Mouse (Mus musculus) CD8-positive naive resting alpha-beta T cell, adult 2 months (primary cell): ENCODE results near the gene Tfap2a.

Experiments used
- DNase-seq, 2 experiments: peaks; one replicate each; pipeline ENCODE4 v3.0.0; 2022; ENCODE audit warnings: low read depth in 2 of 2, low spot score in 2 of 2

The Tfap2a gene

DNA sequence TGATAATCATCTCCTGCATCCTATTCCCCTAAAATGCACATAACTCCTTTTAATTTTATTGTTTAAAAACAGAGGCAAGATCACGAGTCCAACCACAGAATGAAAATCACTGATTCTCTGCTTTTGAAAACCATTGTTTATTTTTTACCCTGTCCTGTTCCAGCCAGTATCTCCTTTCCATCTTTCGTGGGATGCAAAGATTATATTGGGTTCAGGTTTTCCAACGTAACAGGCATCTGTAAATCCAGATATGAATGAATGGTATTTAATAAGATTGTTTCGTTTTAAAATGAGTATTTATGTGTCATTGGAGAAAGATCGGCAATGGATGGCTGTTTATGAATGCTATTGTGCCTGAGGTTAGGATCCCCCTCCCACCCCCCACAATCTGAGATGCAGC lies 24.5 kb downstream of the Tfap2a start:
- DNase-seq = no peak

DNA sequence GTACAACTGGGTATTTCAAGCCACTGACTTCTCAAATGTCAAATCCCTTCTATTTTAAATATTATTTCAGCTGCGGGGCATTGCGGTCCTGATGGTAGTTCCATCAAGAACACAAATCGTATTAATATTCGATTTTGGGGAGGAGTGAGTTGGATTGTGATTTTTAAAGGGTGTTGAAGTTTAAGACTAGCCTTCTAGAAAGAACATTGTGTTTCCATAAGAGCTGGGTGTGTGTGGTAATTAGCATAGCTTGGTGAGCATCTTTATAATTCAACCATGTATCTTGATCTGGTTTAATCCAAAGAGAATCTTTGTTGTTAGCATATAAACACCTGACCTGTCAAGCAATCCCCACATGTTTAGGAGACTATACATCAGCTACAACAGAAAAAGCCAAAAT lies 24.9 kb downstream of the Tfap2a start:
- no peak for DNase-seq

DNA sequence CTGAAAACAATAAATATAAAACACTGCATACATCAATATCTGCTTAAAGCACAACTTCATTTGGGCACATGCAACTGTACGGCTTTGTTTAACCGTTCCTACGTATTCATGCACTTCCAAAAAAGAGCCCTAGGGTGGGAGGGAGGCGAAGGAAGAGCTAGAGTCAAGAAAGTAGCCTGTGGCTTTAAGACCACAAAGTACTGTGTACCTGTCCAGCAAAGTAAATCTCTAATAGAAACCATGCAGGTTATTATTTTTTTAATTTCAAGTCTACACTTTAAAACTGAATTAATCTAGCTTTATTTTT lies 25.7 kb downstream of the Tfap2a start:
- DNase-seq = no peak

DNA sequence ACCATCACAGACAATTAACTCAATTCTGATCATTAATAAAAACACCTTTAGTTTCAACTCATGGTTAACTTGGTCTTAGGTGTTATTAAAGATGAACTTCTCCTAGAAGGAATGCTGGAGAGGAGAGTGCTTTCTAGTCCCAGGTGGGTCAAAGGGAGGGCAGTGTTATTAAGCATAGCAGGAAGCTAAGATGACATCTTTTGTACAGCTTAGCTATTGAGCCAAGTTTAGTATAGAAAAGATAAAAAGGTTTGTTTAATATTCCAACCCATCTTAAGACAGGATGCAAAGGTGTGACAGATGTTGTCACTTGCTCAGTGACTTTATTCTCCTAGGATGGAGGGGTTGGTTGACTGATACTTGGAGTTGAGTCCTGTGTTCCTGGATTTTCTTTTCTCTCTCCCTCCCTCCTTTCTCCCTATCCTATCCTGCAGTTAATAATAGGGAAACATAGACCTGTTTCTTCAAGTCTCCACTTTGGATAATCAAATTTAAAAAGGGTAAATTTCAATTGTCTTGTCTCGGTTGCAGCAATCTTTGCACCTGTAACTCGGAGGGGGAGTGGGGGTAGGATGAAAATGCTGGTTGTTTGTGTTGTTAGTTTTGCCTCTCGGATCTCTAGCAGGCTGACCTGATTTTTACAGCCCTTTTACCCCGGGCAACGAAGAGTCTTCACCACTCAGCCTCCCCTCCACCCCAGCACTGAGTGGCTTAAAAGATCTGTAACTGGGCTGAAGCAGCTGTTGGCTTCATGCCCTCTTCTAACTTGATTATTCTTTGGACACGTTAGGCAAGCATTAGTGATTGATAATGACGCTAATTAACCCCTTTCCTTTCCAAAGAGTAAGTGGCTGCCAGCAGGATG lies 26.3 kb downstream of the Tfap2a start:
- DNase-seq = no peak

DNA sequence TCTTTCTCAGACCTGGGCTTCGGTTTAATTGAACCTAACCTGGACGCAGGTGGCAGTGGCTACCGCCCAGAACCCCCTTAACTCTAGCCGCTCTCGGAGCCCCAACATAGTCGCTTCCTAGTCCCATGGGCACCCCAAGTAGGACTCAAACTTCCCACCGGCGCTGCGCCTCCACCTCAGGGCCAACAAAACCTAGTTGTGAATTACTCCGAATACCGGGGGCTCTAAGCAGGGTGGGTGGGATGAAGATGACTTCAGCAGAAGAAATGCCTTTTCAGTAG lies 28.2 kb downstream of the Tfap2a start:
- no peak for DNase-seq

DNA sequence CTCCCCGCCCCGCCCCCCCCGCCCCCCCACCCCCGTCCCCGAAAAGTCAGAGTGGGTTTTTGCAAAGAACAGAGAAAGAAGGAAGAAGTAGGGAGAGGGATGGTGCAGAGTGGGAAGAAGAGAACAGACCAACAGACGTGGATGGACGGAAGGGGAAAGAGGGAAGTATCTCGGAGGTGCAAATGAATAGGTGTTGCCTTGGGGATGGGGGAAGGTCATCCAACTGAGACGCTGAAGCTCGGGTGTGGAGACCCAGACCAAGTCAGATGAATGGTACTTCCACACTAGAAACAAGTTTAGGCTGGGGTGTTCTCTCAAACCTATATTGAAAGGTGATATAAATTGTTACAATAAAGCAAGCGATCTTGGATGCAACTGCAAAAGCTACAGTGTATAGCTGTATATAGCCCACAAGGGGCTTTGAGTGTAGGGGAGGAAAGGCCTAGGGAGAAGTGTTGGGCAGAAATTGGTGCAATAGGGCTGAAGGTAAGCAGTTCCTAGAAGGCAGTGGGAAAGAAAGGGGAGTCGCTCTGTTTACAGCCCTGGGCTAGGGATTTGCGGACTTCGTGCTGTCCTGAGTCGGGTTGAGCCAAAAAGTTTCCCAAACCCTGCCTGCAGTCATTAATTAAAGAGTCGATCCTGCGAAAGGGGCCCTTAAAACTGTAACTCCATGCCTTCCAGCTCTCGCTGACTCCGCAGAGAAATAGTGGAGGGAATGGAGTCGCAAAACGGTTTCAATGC lies 28.7 kb downstream of the Tfap2a start:
- DNase-seq = no peak

DNA sequence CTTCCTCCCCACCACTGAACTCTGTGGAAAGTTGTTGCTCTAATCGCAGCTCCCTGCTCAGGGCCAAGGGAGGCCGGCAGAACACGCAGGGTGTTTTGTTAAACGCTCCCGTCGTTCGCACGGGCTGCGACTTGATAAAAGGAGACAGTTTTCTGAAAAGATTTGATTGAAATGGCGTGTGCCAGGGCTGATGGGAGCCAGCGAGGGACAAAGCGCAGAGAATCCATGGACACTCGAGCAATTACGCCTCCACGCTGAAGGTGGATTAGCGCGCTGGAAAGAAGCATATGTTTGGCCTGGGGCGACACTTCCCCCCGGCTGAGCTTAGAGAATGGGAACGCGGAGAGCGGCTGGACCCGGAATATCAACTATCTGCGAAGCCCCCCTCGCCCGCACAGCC lies 29.3 kb downstream of the Tfap2a start:
- DNase-seq = no peak

DNA sequence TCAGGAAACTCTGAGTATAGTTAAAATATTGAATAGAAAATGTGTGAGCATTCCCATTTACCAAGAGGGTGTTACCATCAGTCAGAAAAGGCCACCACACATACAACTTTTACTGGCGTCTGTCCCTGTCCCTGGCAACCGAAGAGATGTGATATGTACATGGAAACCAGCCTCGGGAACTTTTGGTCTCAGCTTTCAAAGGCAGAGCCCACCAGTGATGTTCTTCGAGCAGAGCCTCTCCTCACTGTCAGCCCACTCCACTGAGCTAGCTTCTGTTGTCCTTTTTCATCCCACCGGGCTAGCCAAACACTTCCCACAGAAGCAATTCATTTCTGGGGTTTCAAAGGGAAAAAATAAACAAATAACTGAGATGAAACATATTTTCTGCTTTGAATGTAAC lies 29.9 kb downstream of the Tfap2a start:
- no peak for DNase-seq

DNA sequence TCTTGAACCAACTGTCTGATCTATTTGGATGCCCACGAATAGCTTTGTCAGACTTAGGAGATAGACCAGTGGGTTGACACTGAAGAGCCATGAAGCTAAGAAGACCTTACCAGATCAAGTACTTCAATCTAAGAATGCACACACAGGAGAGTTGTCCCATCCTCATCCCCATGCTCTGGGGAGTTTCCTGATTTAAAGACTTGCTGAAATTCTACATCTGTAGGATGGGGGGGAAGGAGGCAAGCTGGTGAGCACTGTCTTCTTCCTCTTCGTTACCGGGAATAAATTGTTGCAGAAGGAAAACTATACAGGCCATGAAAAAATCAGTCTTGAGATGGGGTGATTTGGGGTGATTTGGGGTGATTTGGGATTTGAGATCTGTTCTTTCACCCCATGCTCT lies 30.5 kb downstream of the Tfap2a start:
- no peak for DNase-seq

DNA sequence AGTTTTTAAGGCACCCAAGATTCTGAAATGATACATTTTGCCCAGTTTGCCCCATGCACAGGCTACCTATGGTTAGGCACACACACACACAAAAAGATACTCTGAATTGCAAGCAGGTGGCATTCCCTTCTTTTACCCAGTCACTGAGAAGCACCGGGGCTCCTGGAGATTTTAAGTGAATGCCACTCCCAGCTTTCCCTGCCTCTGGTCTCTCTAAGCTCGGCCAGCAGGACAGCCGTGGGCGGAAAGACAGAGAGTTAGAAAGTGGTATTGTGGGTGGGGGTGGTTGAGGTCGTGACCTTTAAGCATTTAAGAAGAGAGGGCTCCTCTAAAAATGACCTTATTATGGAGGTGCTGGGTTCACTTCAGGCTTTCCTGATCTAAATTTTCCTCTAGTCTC lies 31.6 kb downstream of the Tfap2a start:
- DNase-seq = no peak

DNA sequence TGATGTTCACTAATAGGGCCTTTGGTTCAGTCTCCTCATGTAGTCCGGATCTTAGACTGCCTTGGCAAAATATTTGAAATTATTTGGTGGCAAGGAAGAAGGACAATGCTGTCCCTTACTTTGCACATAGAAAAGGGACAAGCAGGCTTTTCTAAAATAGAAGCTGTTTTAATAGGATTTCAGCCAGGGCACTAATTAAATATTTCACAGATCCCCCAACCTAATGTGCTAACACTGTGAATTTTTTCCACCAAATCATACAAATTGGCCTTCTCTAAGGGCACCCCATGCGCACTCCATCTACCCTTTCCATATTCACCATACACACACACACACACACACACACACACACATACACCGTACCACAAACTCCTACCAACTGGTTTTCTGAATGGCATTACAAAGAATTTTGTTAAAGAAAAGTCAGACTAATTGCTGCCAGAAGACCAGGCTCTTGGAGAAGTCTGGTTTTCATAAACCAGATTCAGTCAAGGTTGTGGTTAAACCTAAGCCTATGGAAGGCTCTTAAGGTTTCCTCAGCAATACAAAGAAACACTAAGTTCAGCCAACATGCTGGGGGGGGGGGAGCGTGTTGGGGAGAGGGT lies 32.3 kb downstream of the Tfap2a start:
- DNase-seq = no peak

DNA sequence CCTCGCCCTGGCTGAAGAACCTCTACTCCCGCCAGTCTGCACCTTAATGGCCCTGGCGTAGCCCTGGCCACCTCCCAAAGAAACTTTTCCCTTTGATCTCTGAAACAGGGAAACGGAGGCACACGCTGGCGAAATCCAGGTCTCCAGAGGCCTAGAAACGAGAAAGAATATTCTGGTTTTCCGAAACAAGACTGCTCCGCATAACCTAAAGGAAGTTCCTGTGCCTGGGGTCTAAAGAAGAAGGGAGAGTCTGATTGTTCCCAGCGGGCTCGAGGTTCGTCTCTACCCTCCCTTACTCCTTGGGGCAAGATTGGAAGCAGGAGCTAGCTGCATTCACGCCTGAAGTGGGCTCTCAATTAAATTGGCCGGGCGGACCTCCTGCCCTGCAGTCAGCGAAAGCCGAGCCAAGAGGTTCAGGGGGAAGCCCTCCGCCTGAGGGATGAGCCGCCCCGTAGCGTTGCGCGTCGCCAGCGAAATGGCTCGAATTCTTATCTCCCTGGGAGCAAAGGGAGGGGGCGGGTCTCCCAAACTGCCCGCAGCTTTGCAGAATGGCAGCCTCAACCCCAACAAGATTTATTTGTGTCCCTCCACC lies 33.2 kb downstream of the Tfap2a start:
- no peak for DNase-seq

DNA sequence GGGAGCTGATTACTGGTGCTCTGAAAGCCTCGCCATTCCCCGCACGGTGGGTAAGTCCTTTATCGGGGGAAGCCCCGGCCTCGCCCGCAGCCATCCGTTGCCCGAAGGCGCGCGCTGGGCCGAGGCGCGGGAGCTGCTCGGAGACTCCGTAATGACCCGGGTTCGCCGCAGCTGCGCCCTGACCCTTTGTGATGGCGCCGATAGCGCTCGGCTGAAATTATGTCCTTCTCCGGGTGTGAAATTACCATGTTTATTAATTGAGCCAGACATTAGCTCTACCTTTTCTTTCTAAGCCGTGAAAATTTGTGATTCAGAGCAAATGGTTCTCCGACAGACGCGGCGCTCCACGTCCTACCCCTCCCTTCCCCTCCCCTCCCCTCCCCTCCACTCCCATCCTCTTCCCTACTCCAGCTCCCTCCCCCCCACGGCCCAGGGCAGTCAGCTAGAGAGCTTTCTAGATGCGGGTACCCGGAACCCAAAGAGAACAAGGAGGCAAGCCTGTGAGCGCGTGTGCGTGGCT lies 34.1 kb downstream of the Tfap2a start:
- DNase-seq = no peak

DNA sequence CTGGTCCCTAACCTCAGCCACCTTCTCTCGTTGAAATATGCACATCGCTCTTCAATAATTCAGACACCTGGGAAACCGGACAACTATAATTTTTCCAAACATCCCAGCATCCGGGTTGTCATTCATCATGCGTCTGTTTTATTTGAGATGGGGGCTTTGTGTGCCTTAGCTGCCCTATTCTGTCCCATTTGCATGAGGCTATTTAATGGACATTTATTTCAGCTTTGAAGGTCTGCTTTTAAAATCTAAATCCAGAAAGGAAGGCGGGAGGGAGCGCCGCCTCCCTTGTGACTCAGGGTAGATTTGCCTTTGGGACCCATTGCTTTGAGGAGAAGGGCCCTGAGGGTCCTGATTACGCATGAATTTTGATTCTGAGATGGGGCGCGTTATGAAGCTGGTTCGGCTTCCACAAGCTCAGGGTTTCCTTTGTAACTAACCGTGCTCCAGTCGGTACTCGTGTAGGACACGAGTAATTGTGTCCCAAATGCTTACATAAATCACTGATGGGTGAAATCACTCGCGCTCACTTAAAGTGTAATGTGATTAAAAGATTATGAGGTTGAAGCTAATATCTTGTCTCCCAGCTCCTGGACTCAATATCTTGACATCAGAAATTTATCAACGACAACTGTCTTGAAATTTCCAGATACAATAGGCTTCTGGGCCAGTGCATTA lies 34.9 kb downstream of the Tfap2a start:
- DNase-seq = no peak

DNA sequence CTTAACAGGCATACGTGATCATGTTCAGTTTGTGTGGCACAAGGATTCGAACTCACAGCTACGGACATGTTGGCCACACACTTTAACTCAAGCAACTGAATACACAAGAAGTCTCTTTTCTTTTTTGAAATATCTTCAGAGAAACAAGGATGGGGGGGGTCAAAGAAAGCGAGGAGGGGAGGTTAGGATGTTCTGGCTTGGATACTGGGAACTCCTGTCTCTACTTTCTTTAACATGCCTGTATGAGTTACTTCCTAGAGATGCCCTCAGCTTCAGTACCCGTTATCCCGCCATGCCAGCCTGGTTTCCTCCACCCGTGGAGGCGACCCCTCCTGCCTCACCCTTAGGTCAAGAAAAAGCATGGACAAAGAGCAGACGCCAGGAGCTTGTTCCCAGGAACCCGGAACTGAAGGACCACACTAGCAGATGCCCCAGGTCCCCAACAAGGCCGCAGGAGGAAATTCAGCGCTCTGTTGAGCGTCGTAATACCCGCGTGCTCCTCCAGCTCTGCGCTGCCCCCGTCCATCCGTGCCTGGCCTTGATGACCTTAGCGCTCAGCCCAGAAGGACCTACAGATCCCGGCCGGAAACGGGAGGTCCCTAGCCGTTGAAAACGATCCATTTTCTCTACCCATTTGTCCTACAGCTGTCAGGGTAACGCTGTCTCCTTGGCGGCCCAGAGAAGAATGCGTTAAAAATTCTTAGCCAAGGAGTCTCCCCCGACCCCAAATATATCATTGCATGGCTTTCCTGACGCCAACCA lies 35.6 kb downstream of the Tfap2a start:
- DNase-seq = no peak

DNA sequence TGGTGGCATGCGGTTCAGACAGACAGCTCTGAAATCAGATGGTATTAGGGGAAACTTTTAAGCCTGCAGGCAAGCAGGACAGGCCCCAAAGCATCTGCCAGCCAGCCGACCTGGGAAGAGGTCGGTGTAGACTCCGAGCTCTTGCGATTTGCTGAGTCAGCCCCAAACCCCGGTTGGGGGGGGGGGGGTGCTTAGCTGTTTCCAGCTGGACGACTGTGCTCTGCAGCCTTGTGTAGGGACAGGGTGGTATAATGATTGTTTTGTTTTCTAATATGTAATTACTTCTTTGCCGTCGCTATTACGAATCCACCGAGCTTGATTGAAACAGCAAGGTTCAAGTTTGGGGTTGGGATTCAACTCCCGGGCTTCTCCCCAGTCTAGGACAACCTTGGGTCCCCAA lies 36.5 kb downstream of the Tfap2a start:
- no peak for DNase-seq

DNA sequence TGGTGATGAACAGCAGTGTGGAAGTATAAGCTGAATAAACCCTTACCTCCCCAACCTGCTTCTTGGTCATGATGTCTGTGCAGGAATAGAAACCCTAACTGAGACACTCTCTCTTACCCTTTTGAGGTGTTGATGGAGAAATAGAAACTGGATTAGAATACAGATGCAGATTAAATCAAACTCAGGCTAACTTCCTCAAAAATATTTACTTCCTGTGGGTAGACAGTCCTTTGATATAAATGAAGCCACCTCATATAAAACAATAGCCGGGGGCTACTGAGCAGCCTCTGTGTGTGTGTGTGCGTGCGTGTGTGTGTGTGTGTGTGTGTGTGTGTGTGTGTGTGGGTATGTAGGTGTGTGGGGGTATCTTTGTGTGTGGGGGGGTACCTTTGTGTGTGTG lies 52.4 kb downstream of the Tfap2a start:
- no peak for DNase-seq

DNA sequence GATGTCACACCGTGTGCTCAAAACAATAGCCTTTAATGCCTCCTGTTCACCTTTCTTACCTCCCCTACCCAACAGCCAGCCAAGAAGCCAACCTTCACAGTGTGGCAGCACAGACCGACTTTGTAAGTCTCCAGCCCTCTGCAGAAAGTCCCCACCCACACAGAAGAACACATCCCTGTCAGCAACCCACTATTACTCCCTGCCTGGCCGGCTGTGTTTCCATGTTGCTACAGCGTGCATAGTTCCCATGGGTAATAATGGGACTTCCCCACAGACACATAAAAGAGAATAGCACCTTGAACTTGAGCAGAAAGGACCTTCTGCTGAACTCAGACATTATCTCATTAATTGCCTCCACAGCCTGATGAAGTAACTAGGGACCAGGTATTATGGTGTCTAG lies 61.4 kb downstream of the Tfap2a start:
- DNase-seq = no peak
